Mouse (Mus musculus) kidney, embryonic 15.5 days (tissue): ENCODE measurements around the gene Trio. TPM values are rescaled to one million over a fixed set of nuclear protein-coding genes. Genes with fewer than 3 reads are reported as not detected.

Source experiments
- ATAC-seq: fragments of 200-750 bp; cut with Nextera tagmentation; replicated peaks from 2 replicates; pipeline ENCODE4 v1.8.0; 2017; ENCODE audit warnings: moderate TSS enrichment; ENCODE audit not compliant: low FRiP score
- H3K27ac ChIP-seq: fragments of 300-500 bp; sonication (generic); 2 replicates; pipeline ENCODE4 v1.5.1; 2015; ENCODE audit warnings: mild to moderate bottlenecking, inconsistent platforms
- H3K27me3 ChIP-seq: fragments of 300-500 bp; sonication (generic); 2 replicates; pipeline ENCODE4 v1.6.1; 2015; ENCODE audit warnings: inconsistent platforms
- H3K36me3 ChIP-seq: fragments of 300-500 bp; sonication (generic); 2 replicates; pipeline ENCODE4 v1.6.1; 2015; ENCODE audit warnings: inconsistent platforms
- H3K4me1 ChIP-seq: fragments of 300-500 bp; sonication (generic); 2 replicates; pipeline ENCODE4 v1.6.1; 2015; ENCODE audit warnings: inconsistent platforms
- H3K4me2 ChIP-seq: fragments of 300-500 bp; sonication (generic); 2 replicates; pipeline ENCODE4 v1.6.1; 2015; ENCODE audit warnings: moderate library complexity, mild to moderate bottlenecking, inconsistent platforms
- H3K4me3 ChIP-seq: fragments of 300-500 bp; sonication (generic); replicated peaks from 2 replicates; pipeline ENCODE4 v1.5.1; 2015; ENCODE audit warnings: mild to moderate bottlenecking, inconsistent platforms
- H3K9ac ChIP-seq: fragments of 300-500 bp; sonication (generic); 2 replicates; pipeline ENCODE4 v1.6.1; 2015; ENCODE audit warnings: mild to moderate bottlenecking, inconsistent platforms
- H3K9me3 ChIP-seq: fragments of 300-500 bp; sonication (generic); replicated peaks from 2 replicates; pipeline ENCODE4 v1.6.1; 2016; ENCODE audit warnings: inconsistent platforms
- WGBS: fragments of 180-500 bp; shearing (Covaris S2); methylation state at CpG from one replicate; pipeline ENCODE4 v1.1.7; 2015; ENCODE audit warnings: mixed read lengths; 5-methylcytosine and 5-hydroxymethylcytosine counted together
- polyA plus RNA-seq: library from polyadenylated mRNA; unstranded; fragments of >200 nt; fragmentation: Nextera tagmentation; extraction: Ambion mirVana; gene quantifications from 2 replicates; pipeline ENCODE4 v1.2.1, GENCODE M21; 2015

Trio gene
- 27.3 and 28.8 TPM in 2 replicates for polyA plus RNA-seq

- Histone ChIP-seq H3K9ac (peak within 1 kb of the TSS; percentile 95), H3K4me2 (peak within 1 kb of the TSS; percentile 89), H3K4me3 (peak within 1 kb of the TSS; percentile 95), H3K36me3 (no peaks in the 10 kb centered on the region), H3K4me1 (peaks cover 38% of the 10 kb centered on the region), H3K9me3 (no peaks in the 10 kb centered on the region), H3K27me3 (no peaks in the 10 kb centered on the region), H3K27ac (peak within 1 kb of the TSS; percentile 98)
- WGBS: under 1% methylated on average over 92 of the region's 94 CpGs
- peak; percentile 97 for ATAC-seq
Observed at GRCm38 (mm10) chr15:28025447-28026166, at the start of gene Trio. Gene Trio (minus strand): TSS chr15:28025848.

GRCm38 (mm10) chr15:28074416-28074970 is 48.8 kb upstream of the Trio start:
- H3K4me3 ChIP-seq: no peak overlapping the region
- H3K4me1 ChIP-seq: no peaks in the 10 kb centered on the region
- no peaks in the 10 kb centered on the region for H3K27me3 ChIP-seq
- H3K36me3 ChIP-seq: no peaks in the 10 kb centered on the region
- H3K27ac ChIP-seq: no peak overlapping the region
- H3K9ac ChIP-seq: no peak overlapping the region
- ATAC-seq: no peak
- WGBS: 78% methylated on average over 4 of the region's 4 CpGs
- H3K4me2 ChIP-seq: no peak overlapping the region
- H3K9me3 ChIP-seq: no peaks in the 10 kb centered on the region

GRCm38 (mm10) chr15:28071601-28072000 is 46.0 kb upstream of the Trio start:
- Histone ChIP-seq H3K4me2 (0 out of 2 replicates have a peak overlapping the region, but pooled peaks have one; percentile 47), H3K27ac (no peak overlapping the region), H3K36me3 (no peaks in the 10 kb centered on the region), H3K4me3 (no peak overlapping the region), H3K27me3 (no peaks in the 10 kb centered on the region), H3K4me1 (no peaks in the 10 kb centered on the region), H3K9ac (no peak overlapping the region), H3K9me3 (no peaks in the 10 kb centered on the region)
- ATAC-seq: no peak
- WGBS: 37% methylated on average over 7 of the region's 7 CpGs

- H3K27ac ChIP-seq: no peak overlapping the region
- peak; percentile 49; the same call in 1 of the 2 replicates for ATAC-seq
- no peaks in the 10 kb centered on the region for H3K9me3 ChIP-seq
- no peaks in the 10 kb centered on the region for H3K4me1 ChIP-seq
- H3K27me3 ChIP-seq: no peaks in the 10 kb centered on the region
- H3K9ac ChIP-seq: no peak overlapping the region
- H3K4me3 ChIP-seq: peak overlapping the region; percentile 21
- peak overlapping the region; percentile 47 for H3K4me2 ChIP-seq
- WGBS: 5% methylated on average over 12 of the region's 12 CpGs
- H3K36me3 ChIP-seq: no peaks in the 10 kb centered on the region
Observed at GRCm38 (mm10) chr15:28070771-28071419, 45.2 kb upstream of the Trio start.

GRCm38 (mm10) chr15:28070221-28070620 is 44.6 kb upstream of the Trio start:
- ATAC-seq: no peak
- no peaks in the 10 kb centered on the region for H3K36me3 ChIP-seq
- 55% methylated on average over 5 of the region's 5 CpGs for WGBS
- H3K27ac ChIP-seq: no peak overlapping the region
- H3K4me2 ChIP-seq: peak overlapping the region; percentile 47
- no peak overlapping the region for H3K4me3 ChIP-seq
- H3K27me3 ChIP-seq: no peaks in the 10 kb centered on the region
- no peaks in the 10 kb centered on the region for H3K9me3 ChIP-seq
- H3K4me1 ChIP-seq: no peaks in the 10 kb centered on the region
- no peak overlapping the region for H3K9ac ChIP-seq

- no peak for ATAC-seq
- H3K9ac ChIP-seq: no peak overlapping the region
- H3K27me3 ChIP-seq: no peaks in the 10 kb centered on the region
- H3K4me2 ChIP-seq: no peak overlapping the region
- peaks cover 7% of the 10 kb centered on the region; the same call in 1 of the 2 replicates for H3K4me1 ChIP-seq
- no peak overlapping the region for H3K4me3 ChIP-seq
- H3K27ac ChIP-seq: no peak overlapping the region
- no peaks in the 10 kb centered on the region for H3K36me3 ChIP-seq
- H3K9me3 ChIP-seq: no peaks in the 10 kb centered on the region
Observed at GRCm38 (mm10) chr15:28067373-28067772, 41.7 kb upstream of the Trio start.

GRCm38 (mm10) chr15:28066468-28066867 is 40.8 kb upstream of the Trio start:
- Histone ChIP-seq H3K9ac (no peak overlapping the region), H3K36me3 (no peaks in the 10 kb centered on the region), H3K27me3 (no peaks in the 10 kb centered on the region), H3K9me3 (no peaks in the 10 kb centered on the region), H3K4me1 (peaks cover 7% of the 10 kb centered on the region; the same call in 1 of the 2 replicates), H3K4me2 (no peak overlapping the region), H3K4me3 (no peak overlapping the region), H3K27ac (no peak overlapping the region)
- no peak for ATAC-seq
- WGBS: 84% methylated on average over 2 of the region's 2 CpGs

GRCm38 (mm10) chr15:28065572-28065971 is 39.9 kb upstream of the Trio start:
- Histone ChIP-seq H3K9me3 (no peaks in the 10 kb centered on the region), H3K36me3 (no peaks in the 10 kb centered on the region), H3K4me3 (no peak overlapping the region), H3K4me2 (no peak overlapping the region), H3K9ac (no peak overlapping the region), H3K4me1 (peaks cover 7% of the 10 kb centered on the region; the same call in 1 of the 2 replicates), H3K27me3 (no peaks in the 10 kb centered on the region), H3K27ac (no peak overlapping the region)
- ATAC-seq: no peak
- WGBS: 69% methylated on average over 5 of the region's 5 CpGs

GRCm38 (mm10) chr15:28064733-28065088 is 39.1 kb upstream of the Trio start:
- Histone ChIP-seq H3K4me1 (peaks cover 7% of the 10 kb centered on the region; the same call in 1 of the 2 replicates), H3K4me3 (no peak overlapping the region), H3K4me2 (no peak overlapping the region), H3K36me3 (no peaks in the 10 kb centered on the region), H3K9ac (no peak overlapping the region), H3K27me3 (no peaks in the 10 kb centered on the region), H3K27ac (no peak overlapping the region), H3K9me3 (no peaks in the 10 kb centered on the region)
- ATAC-seq: no peak
- WGBS: 29% methylated on average over 1 of the region's 1 CpGs

GRCm38 (mm10) chr15:28064081-28064732 is 38.6 kb upstream of the Trio start:
- Histone ChIP-seq H3K9me3 (no peaks in the 10 kb centered on the region), H3K4me2 (no peak overlapping the region), H3K27me3 (no peaks in the 10 kb centered on the region), H3K4me1 (peaks cover 7% of the 10 kb centered on the region; the same call in 1 of the 2 replicates), H3K4me3 (no peak overlapping the region), H3K27ac (no peak overlapping the region), H3K36me3 (no peaks in the 10 kb centered on the region), H3K9ac (no peak overlapping the region)
- 54% methylated on average over 13 of the region's 13 CpGs for WGBS
- ATAC-seq: peak; percentile 46; the same call in 1 of the 2 replicates

- Histone ChIP-seq H3K4me1 (peaks cover 7% of the 10 kb centered on the region; the same call in 1 of the 2 replicates), H3K9ac (no peak overlapping the region), H3K4me2 (no peak overlapping the region), H3K27ac (no peak overlapping the region), H3K9me3 (no peaks in the 10 kb centered on the region), H3K36me3 (no peaks in the 10 kb centered on the region), H3K27me3 (no peaks in the 10 kb centered on the region), H3K4me3 (no peak overlapping the region)
- no peak for ATAC-seq
- WGBS: 92% methylated on average over 2 of the region's 2 CpGs
Observed at GRCm38 (mm10) chr15:28063466-28063865, 37.8 kb upstream of the Trio start.

- H3K4me1 ChIP-seq: peaks cover 7% of the 10 kb centered on the region; the same call in 1 of the 2 replicates
- H3K9ac ChIP-seq: no peak overlapping the region
- no peaks in the 10 kb centered on the region for H3K27me3 ChIP-seq
- WGBS: 92% methylated on average over 3 of the region's 3 CpGs
- no peak overlapping the region for H3K4me3 ChIP-seq
- H3K36me3 ChIP-seq: no peaks in the 10 kb centered on the region
- no peak for ATAC-seq
- no peak overlapping the region for H3K27ac ChIP-seq
- no peak overlapping the region for H3K4me2 ChIP-seq
- H3K9me3 ChIP-seq: no peaks in the 10 kb centered on the region
Observed at GRCm38 (mm10) chr15:28062016-28062415, 36.4 kb upstream of the Trio start.
